Mouse (Mus musculus): Measurements from ENCODE around the gene Clptm1. TPM values are rescaled to one million over a fixed set of nuclear protein-coding genes. Genes with fewer than 3 reads are reported as not detected.
A peak's percentile ranks its signal among the peaks of the same experiment; 100 is the strongest.

The Clptm1 gene
- polyA plus RNA-seq, 1 experiment from 2014 or later, result 154 TPM

DNA sequence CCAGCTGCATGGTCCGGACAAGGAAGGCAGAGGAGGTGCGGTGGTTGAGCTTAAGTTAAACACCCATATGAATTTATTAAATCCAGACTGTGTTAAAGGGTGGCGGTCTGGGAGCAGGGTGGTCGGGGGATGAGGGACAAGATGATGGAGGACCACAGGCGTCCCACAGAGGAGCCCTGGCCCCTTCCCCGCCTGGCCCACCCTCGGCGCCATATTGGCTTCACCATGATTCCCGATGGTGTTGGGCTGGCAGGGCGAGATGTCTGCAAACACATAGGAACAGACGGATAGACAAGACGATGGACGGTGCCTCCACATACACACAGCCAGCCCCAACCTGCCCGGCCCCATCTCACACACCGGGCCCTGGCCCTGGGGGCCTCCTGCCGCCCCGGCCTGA is 31.6 kb downstream of the Clptm1 start:
- CTCF ChIA-PET, result no interaction called here
- in situ Hi-C loops (cut with MboI; ENCODE audit: low pct_unique_long_range_greater_than_20kb), result no loop called here

GRCm38 (mm10) chr7:19632720-19633119 is 32.1 kb downstream of the Clptm1 start:
- no peak for ATAC-seq
- in situ Hi-C loops (cut with MboI; ENCODE audit: low pct_unique_long_range_greater_than_20kb), result no loop called here
- no peak for DNase-seq (ENCODE audit: low read depth, low spot score)
- H3K27me3 ChIP-seq, result no peaks in the 10 kb centered on the region
- POLR2A ChIA-PET, result no interaction called here
- no peak for TF ChIP-seq CTCF (IDR thresholded peaks at IDR 0.05)
- CTCF ChIA-PET, result no interaction called here

More for the DNA sequence above, 31.6 kb downstream of the Clptm1 start:
- no peaks in the 10 kb centered on the region for H3K27me3 ChIP-seq
- POLR2A ChIA-PET, result no interaction called here
- TF ChIP-seq CTCF (IDR thresholded peaks at IDR 0.05), result no peak
- ATAC-seq (no peak), DNase-seq (ENCODE audit: low read depth, low spot score) (no peak)

DNA sequence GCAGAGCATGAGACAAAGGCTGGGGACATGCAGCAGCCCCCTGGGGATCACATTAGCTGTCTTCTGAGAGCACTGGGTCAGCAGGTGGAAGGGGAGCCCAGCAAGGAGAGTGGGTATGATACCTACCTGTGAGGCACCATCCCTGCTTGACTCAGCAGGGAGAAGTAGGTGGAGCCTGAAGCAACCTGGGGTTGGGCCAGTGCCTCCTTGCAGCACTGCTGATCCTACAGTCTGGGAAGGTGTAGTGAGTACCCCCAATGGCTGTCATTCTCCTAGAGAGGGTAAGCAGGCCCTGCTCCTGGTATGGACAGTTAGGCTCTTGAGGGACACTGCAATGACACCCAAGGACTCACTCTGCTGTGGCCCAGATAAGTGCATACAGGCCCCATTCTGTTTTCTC is 32.6 kb downstream of the Clptm1 start:
- no peaks in the 10 kb centered on the region for H3K27me3 ChIP-seq
- DNase-seq (ENCODE audit: low read depth, low spot score), result no peak
- ChIA-PET POLR2A (no interaction called here), CTCF (no interaction called here)
- ATAC-seq, result no peak
- TF ChIP-seq CTCF (IDR thresholded peaks at IDR 0.05), result no peak
- in situ Hi-C loops (cut with MboI; ENCODE audit: low pct_unique_long_range_greater_than_20kb), result no loop called here

GRCm38 (mm10) chr7:19629361-19629734 is 35.5 kb downstream of the Clptm1 start, which contains the start of gene Relb:
Relb (minus strand) TSS chr7:19629438.
- no peaks in the 10 kb centered on the region for H3K27me3 ChIP-seq
- in situ Hi-C loops (cut with MboI; ENCODE audit: low pct_unique_long_range_greater_than_20kb), result no loop called here
- ChIA-PET POLR2A (interaction anchor here (1.0 to 1.3 kb wide), 3 partner anchors 13 to 35 kb away, joined by 3 read pairs; partner anchors contain the start of gene Clptm1), CTCF (no interaction called here)
- DNase-seq (ENCODE audit: low read depth, low spot score) (peak; percentile 53), ATAC-seq (peak; percentile 45)
- TF ChIP-seq CTCF (IDR thresholded peaks at IDR 0.05), result no peak

DNA sequence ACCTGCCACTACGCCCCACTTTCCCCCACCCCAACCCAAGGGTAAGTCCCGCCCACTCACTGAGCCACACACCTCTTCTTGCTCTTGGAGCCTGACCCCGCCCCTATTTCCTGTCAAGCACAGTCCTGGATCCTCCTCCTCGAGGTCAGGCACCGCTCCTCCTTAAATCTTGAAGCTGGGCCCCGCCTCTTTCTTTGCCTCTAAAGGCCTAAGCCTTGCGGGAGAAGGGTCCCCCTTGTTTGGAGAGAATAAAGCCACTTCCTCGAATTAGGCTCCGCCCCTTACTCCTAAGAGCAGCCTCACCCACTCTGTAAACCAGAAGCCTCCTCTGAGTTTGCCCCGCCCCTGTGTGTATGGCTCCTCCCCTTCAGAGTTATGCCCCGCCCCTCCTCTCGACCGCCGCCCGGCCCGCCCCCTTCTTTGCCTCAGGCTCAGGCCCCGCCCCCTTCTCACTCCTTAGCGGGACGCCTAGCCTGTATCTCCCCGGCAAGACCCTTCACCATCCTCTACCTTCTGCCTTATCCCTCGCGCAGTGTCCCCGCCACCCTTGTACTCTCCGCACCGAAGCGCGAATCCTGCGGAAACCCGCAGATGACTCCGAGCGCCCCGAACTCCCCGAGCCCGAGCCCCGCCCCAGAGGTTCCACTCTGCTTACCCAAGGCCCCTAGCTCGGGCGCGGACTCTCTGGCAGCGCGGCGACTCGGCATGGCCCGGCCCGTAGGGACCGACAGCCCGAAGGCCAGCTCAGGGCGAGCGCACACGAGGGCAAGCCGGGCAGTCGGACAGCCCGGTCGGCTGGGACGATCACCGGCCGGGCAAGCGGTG is 36.1 kb downstream of the Clptm1 start:
- in situ Hi-C loops (cut with MboI; ENCODE audit: low pct_unique_long_range_greater_than_20kb), result no loop called here
- no peak for TF ChIP-seq CTCF (IDR thresholded peaks at IDR 0.05)
- H3K27me3 ChIP-seq, result no peaks in the 10 kb centered on the region
- ATAC-seq (peak; percentile 91), DNase-seq (ENCODE audit: low read depth, low spot score) (peak; percentile 96)
- ChIA-PET POLR2A (interaction anchor here (1.3 kb wide), 2 partner anchors 13 to 35 kb away, joined by 3 read pairs; partner anchors contain the start of gene Clptm1), CTCF (no interaction called here)

DNA sequence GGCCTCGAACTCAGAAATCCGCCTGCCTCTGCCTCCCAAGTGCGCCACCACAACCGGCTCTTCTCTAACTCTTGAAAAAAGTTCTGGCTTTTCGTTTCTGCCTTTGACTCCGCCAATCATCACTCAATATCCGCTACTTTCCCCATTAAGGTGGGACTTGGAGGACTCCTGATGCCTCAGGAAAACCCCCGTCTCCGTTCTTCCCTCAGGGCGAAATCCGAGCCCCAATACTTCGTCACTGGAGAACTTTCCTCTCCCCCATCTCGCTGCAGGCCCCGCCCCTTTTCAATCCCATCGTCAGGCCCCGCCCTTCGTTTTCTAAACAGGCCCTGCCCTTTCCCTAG is 36.7 kb downstream of the Clptm1 start:
- ATAC-seq, result no peak
- CTCF ChIA-PET, result no interaction called here
- POLR2A ChIA-PET, result no interaction called here
- no peak for TF ChIP-seq CTCF (IDR thresholded peaks at IDR 0.05)
- in situ Hi-C loops (cut with MboI; ENCODE audit: low pct_unique_long_range_greater_than_20kb), result no loop called here
- H3K27me3 ChIP-seq, result no peaks in the 10 kb centered on the region
- no peak for DNase-seq (ENCODE audit: low read depth, low spot score)

GRCm38 (mm10) chr7:19627721-19628120 is 37.1 kb downstream of the Clptm1 start:
- ChIA-PET CTCF (no interaction called here), POLR2A (no interaction called here)
- H3K27me3 ChIP-seq, result no peaks in the 10 kb centered on the region
- ATAC-seq (no peak), DNase-seq (ENCODE audit: low read depth, low spot score) (no peak)
- in situ Hi-C loops (cut with MboI; ENCODE audit: low pct_unique_long_range_greater_than_20kb), result no loop called here
- TF ChIP-seq CTCF (IDR thresholded peaks at IDR 0.05), result no peak

GRCm38 (mm10) chr7:19623433-19623832 is 41.4 kb downstream of the Clptm1 start:
- TF ChIP-seq CTCF (IDR thresholded peaks at IDR 0.05), result no peak
- H3K27me3 ChIP-seq, result no peaks in the 10 kb centered on the region
- ATAC-seq, result no peak
- ChIA-PET CTCF (interaction anchor here (0.9 to 2.1 kb wide), 2 partner anchors 11 to 35 kb away, joined by 4 to 7 read pairs; no protein-coding TSS in a partner anchor), POLR2A (no interaction called here)
- in situ Hi-C loops (cut with MboI; ENCODE audit: low pct_unique_long_range_greater_than_20kb), result no loop called here
- no peak for DNase-seq (ENCODE audit: low read depth, low spot score)

GRCm38 (mm10) chr7:19622241-19622640 is 42.6 kb downstream of the Clptm1 start:
- in situ Hi-C loops (cut with MboI; ENCODE audit: low pct_unique_long_range_greater_than_20kb), result no loop called here
- ChIA-PET POLR2A (no interaction called here), CTCF (interaction anchor here (1.3 kb wide), 1 partner anchor 217 kb away, joined by 3 read pairs; no protein-coding TSS in a partner anchor)

DNA sequence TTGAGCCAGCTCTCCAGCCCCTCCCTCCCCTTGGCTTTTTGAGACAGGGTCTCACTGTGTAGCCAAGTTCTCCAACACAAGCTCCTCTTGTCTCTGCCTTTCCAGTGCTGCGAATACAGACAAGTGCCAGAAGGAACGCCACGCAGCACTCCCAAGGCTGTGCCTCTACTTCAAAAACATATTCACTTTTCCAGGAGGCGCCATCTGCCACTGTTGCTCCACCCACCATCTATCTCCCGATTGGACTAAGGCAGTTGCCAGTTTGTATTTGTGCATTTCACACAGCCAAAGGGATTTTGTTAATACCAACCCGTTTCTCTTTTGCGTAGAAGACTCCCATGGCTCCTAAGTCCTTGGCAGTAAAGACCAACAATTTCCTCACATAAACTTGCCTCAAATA is 44.0 kb downstream of the Clptm1 start:
- no peak for TF ChIP-seq CTCF (IDR thresholded peaks at IDR 0.05)
- no peak for DNase-seq (ENCODE audit: low read depth, low spot score)
- ATAC-seq, result no peak
- no peaks in the 10 kb centered on the region for H3K27me3 ChIP-seq
- ChIA-PET CTCF (interaction anchor here (1.3 to 1.5 kb wide), 2 partner anchors 31 to 216 kb away, joined by 3 to 5 read pairs; no protein-coding TSS in a partner anchor), POLR2A (no interaction called here)
- in situ Hi-C loops (cut with MboI; ENCODE audit: low pct_unique_long_range_greater_than_20kb), result no loop called here

More at GRCm38 (mm10) chr7:19622241-19622640, 42.6 kb downstream of the Clptm1 start:
- H3K27me3 ChIP-seq, result no peaks in the 10 kb centered on the region
- ATAC-seq, result no peak
- no peak for TF ChIP-seq CTCF (IDR thresholded peaks at IDR 0.05)
- no peak for DNase-seq (ENCODE audit: low read depth, low spot score)

- CTCF ChIA-PET, result interaction anchor here (0.9 to 2.2 kb wide), 9 partner anchors 9 to 214 kb away, joined by 3 to 19 read pairs (median 5); partner anchors contain the start of gene Clasrp
- no peaks in the 10 kb centered on the region for H3K27me3 ChIP-seq
- in situ Hi-C loops (cut with MboI; ENCODE audit: low pct_unique_long_range_greater_than_20kb), result no loop called here
- peak; percentile 86 for TF ChIP-seq CTCF (IDR thresholded peaks at IDR 0.05)
- POLR2A ChIA-PET, result no interaction called here
- DNase-seq (ENCODE audit: low read depth, low spot score) (peak; percentile 42), ATAC-seq (peak; percentile 85)
These were observed 45.6 kb downstream of the Clptm1 start for GRCm38 (mm10) chr7:19619004-19619801.
